Mouse (Mus musculus): ENCODE results near the gene Mllt3. TPM values are rescaled to one million over a fixed set of nuclear protein-coding genes. Genes with fewer than 3 reads are reported as not detected.

Mllt3 gene
- total RNA-seq, 4 experiments from 2014 or later, result 152 to 188 (median 173) TPM

GRCm38 (mm10) chr4:87783809-87784208 lies 249.4 kb downstream of the Mllt3 start:
- DNase-seq (ENCODE audit: low spot score in 2 of 2), result no peak

GRCm38 (mm10) chr4:87781971-87782370 lies 251.2 kb downstream of the Mllt3 start:
- no peak for DNase-seq (ENCODE audit: low spot score in 2 of 2)

GRCm38 (mm10) chr4:87775721-87776120 lies 257.4 kb downstream of the Mllt3 start:
- no peak for DNase-seq (ENCODE audit: low spot score in 2 of 2)

GRCm38 (mm10) chr4:87774515-87774914 lies 258.6 kb downstream of the Mllt3 start:
- DNase-seq (ENCODE audit: low spot score in 2 of 2), result no peak

- DNase-seq (ENCODE audit: low spot score in 2 of 2), result no peak
Measured at GRCm38 (mm10) chr4:87767711-87768561, 265.2 kb downstream of the Mllt3 start.

GRCm38 (mm10) chr4:87765729-87766128 lies 267.4 kb downstream of the Mllt3 start:
- DNase-seq (ENCODE audit: low spot score in 2 of 2), result no peak

GRCm38 (mm10) chr4:87761075-87761474 lies 272.1 kb downstream of the Mllt3 start:
- DNase-seq (ENCODE audit: low spot score in 2 of 2), result no peak

- no peak for DNase-seq (ENCODE audit: low spot score in 2 of 2)
Measured at GRCm38 (mm10) chr4:87760297-87760696, 272.9 kb downstream of the Mllt3 start.

- no peak for DNase-seq (ENCODE audit: low spot score in 2 of 2)
Measured at GRCm38 (mm10) chr4:87759625-87760024, 273.5 kb downstream of the Mllt3 start.

- DNase-seq (ENCODE audit: low spot score in 2 of 2), result no peak
Measured at GRCm38 (mm10) chr4:87759110-87759509, 274.1 kb downstream of the Mllt3 start.

- DNase-seq (ENCODE audit: low spot score in 2 of 2), result no peak
Measured at GRCm38 (mm10) chr4:87751515-87751864, 281.7 kb downstream of the Mllt3 start.

GRCm38 (mm10) chr4:87750856-87751514 lies 282.2 kb downstream of the Mllt3 start:
- no peak for DNase-seq (ENCODE audit: low spot score in 2 of 2)

GRCm38 (mm10) chr4:87749532-87750234 lies 283.5 kb downstream of the Mllt3 start:
- DNase-seq (ENCODE audit: low spot score in 2 of 2), result no peak

- no peak for DNase-seq (ENCODE audit: low spot score in 2 of 2)
Measured at GRCm38 (mm10) chr4:87745016-87745645, 288.0 kb downstream of the Mllt3 start.

- no peak for DNase-seq (ENCODE audit: low spot score in 2 of 2)
Measured at GRCm38 (mm10) chr4:87739524-87740128, 293.5 kb downstream of the Mllt3 start.

- no peak for DNase-seq (ENCODE audit: low spot score in 2 of 2)
Measured at GRCm38 (mm10) chr4:87739104-87739503, 294.1 kb downstream of the Mllt3 start.

- DNase-seq (ENCODE audit: low spot score in 2 of 2), result no peak
Measured at GRCm38 (mm10) chr4:87737201-87737806, 295.9 kb downstream of the Mllt3 start.

- DNase-seq (ENCODE audit: low spot score in 2 of 2), result no peak
Measured at GRCm38 (mm10) chr4:87736779-87737178, 296.4 kb downstream of the Mllt3 start.

GRCm38 (mm10) chr4:87731118-87731672 lies 302.0 kb downstream of the Mllt3 start:
- no peak for DNase-seq (ENCODE audit: low spot score in 2 of 2)

- no peak for DNase-seq (ENCODE audit: low spot score in 2 of 2)
Measured at GRCm38 (mm10) chr4:87728581-87728980, 304.6 kb downstream of the Mllt3 start.

GRCm38 (mm10) chr4:87723448-87723847 lies 309.7 kb downstream of the Mllt3 start:
- no peak for DNase-seq (ENCODE audit: low spot score in 2 of 2)

All from gastrocnemius, adult 8-10 months (tissue).